Mouse (Mus musculus): ENCODE measurements around the gene Slc5a3.

The Slc5a3 gene

DNA sequence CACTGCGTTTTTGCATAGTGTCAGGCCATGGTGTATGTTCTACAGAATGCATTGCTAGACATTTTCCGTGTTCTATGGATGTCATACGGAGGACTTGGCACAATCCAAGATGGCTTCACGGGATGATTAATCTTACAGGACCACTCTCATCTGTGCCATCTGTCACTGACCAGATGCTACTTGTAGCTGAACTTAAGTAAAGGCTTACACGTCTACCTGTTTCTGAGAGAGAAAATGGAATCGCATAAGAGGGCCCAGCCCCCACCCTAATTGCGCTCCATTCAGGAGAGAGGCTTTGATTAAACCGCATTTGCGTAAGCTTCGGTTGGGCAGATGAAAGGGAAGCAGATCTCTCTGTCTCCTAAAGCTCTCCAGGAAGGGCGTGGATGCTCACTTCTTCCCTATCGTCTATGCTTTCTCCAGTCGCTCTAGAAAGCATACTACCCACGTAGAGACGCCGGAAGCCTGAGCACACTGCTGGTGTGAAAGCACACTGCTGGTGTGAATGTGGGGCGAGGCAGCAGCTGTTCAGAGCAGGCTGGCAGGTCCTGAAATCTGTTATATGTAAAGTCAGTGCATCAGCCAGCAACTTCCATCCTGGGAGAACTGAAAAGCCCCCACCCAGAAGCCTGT lies 62.9 kb downstream of the Slc5a3 start:
- no peak for DNase-seq (ENCODE audit: low read depth, low spot score)

DNA sequence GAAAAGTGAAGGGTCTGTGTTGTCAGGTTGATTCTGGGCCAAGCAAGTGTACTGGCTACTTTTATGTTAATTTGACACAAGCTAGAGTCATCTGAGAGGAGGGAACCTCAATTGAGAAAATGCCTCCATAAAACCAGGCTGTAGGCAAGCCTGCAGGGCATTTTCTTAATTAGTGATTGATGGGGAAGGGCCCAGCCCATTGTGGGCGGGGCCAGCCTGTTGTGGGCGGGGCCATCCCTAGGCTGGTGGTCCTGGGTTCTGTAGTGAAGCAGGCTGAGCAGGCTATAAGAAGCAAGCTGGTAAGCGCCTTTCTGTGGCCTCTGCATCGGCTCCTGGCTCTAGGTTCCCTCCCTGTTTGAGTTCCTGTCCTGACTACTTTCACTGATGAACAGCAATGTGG lies 69.1 kb downstream of the Slc5a3 start:
- no peak for DNase-seq (ENCODE audit: low read depth, low spot score)

DNA sequence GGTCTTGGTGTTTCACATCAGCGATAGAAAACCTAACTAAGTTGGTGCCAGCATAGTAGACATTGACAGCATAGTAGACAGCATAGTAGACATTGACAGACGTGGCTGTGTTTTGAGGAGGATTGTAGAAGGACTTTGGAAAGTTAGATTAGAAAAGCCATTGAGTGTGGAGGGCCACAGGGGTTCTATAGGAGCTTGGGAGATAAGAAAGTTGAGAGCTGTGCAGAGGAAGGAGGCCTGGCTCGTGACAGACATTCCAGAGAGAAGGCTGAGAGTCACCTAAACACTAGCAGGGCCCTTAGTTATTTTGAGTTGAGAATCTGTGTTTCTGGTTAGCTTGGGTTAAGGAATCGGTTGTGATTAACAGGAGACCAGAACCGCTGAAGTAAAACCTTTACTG lies 69.5 kb downstream of the Slc5a3 start:
- DNase-seq (ENCODE audit: low read depth, low spot score) = no peak

DNA sequence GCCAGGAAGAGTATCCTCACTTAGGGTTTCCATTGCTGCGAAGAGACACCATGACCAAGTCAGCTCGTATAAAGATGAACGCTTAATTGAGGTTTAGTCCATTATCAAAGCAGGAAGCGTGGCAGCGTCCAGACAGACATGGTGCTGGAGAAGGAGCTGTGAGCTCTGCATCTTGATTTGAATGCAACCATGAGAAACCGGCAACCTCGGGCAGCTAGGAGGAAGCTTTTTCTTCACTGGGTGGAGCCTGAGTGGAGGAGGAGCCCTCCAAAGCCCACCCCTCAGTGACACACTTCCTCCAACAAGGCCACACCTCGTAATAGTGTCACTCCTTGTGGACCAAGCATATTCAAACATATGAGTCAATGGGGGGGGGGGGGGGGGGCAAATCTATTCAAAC lies 71.7 kb downstream of the Slc5a3 start:
- DNase-seq (ENCODE audit: low read depth, low spot score) = no peak

DNA sequence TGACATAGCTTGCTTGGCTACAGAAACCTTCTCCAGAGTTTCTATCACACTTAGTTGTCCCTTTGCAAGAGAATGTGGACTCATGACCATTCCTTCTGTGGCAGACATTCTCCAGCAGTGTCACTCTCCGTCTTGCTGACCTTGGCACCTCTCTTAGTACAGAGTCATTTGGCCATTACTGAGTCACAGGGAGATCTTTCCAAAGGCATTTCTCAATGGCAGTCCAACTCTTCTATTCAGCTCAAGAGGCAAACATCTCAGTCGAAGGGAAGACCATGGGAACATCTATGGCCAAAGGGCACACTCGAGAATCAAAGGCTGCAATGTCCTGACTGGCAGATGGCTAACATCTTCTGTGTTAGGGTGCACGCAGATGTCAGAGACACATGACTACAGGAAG lies 74.4 kb downstream of the Slc5a3 start:
- no peak for DNase-seq (ENCODE audit: low read depth, low spot score)

DNA sequence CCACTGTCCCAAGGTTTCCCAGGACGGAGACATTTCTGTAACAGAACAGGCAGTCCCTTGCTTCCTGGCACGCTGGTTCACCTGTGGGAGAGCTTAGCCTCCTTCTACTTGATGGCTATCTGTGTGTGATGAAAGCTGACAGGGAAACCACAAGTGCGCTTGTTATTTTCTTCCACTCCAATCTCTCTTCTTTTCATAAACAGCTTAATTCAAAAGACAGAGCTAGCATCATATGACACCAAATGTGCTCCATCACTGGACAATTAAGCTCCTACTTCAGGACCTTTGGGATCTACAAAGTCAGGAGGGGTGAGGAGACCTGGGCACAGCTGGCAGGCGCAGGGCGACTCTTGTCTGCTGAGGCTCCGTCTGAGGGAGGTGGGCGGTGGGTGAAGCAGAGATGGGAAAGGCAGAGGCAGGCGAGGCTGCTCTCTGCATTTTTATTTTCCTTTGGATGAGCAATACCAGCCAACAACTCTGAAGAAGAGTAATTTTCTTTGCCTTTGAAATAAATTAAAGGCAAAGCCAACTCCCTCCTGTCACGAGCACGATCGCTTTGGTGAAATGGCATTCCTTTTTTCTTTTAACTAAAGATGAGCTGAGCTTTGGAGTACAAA lies 76.1 kb downstream of the Slc5a3 start:
- no peak for DNase-seq (ENCODE audit: low read depth, low spot score)

DNA sequence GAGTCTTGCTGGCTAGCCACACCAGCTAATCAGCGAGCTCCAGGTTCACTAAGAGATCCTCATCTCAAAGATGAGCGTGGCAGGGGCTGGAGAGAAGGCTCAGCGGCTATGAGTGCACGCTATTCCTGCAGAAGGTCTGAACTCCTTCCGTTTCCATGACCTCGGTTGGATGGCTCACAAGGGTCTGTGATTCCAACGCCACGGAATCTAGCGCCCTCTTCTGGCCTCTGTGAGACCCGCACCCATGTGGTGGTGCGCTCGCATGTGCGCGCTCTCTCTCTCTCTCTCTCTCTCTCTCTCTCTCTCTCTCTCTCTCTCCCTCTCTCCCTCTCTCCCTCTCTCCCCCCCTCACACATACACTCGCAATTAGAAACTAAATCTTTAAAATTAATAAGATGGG lies 78.2 kb downstream of the Slc5a3 start:
- no peak for DNase-seq (ENCODE audit: low read depth, low spot score)
